Mouse (Mus musculus) spleen, adult 2 months (tissue): ENCODE measurements around the gene Leng1.

Experiments used
- CTCF ChIP-seq: fragments of 200-500 bp; IDR thresholded peaks from 2 replicates; pipeline ENCODE4 v1.5.1; 2011; ENCODE audit warnings: mild to moderate bottlenecking, inconsistent platforms; ENCODE audit not compliant: insufficient read depth, insufficient read length, insufficient replicate concordance; ENCODE audit errors: extremely low read depth
- POLR2A ChIP-seq: fragments of 200-500 bp; IDR thresholded peaks from 2 replicates; pipeline ENCODE4 v1.6.1; 2011; ENCODE audit warnings: low read depth, low read length, inconsistent platforms

DNA sequence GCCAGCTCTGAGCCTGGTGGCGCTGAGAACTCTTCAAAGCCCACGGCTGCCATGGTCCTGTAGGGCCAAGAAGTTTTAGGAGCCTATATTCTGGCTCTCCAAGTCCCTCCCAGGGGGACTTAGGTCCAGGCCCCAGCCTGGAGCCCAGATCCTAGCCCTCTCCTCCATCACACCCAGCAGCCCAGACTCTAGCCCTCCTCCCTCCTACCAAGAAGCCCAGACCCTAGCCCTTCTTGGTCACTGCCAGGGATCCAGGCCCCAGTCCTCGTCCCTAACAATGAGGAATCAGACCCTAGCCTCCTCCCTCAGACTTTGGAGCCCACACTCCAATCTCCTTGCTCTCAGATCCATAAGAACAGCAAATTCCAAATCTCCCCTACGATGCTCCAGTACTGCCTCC is 36.6 kb downstream of the Leng1 start:
- TF ChIP-seq CTCF (no peak), POLR2A (no peak)
